Mouse (Mus musculus): Measurements from ENCODE around the gene Asmt.

DNA sequence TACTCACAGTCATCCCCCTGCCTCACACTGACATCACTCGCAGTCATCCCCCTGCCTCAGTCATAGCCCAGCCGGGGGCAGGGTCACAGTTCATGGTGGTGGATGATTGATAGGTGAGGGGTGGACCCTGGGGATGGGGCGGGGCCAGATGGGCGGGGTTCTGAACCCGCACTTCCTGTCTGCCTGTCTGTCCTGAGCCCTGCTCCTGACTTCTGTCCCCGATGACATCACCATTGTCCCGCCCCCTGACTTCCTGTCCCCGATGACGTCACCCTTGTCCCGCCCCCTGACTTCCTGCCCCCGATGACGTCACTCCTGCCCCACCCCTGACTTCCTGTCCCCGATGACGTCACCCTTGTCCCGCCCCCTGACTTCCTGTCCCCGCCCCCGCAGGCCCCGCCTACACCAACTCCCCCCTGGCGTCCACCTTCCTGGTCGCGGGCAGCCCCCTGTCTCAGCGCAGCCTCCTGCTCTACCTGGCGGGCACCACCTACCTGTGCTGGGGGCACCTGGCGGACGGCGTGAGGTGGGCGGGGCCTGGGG, 1.9 kb downstream of the Asmt start:
- TF ChIP-seq CTCF (IDR thresholded peaks at IDR 0.05; ENCODE audit: insufficient read depth, low read length) (no peak), POLR2A (IDR thresholded peaks at IDR 0.05; ENCODE audit: borderline replicate concordance, extremely low read depth, low read depth, low read length) (no peak)
